Mouse (Mus musculus) liver, embryonic 14.5 days (tissue): Measurements from ENCODE around the gene Tes3-ps.
A peak's percentile ranks its signal among the peaks of the same experiment; 100 is the strongest.

Experiments
- CTCF ChIP-seq: IDR thresholded peaks from 2 replicates; pipeline ENCODE4 v1.5.1; 2016; ENCODE audit warnings: antibody characterized with exemption, low read depth, control low read depth
- EP300 ChIP-seq: IDR thresholded peaks from 2 replicates; pipeline ENCODE4 v1.6.1; 2016; ENCODE audit warnings: antibody characterized with exemption, low read depth

DNA sequence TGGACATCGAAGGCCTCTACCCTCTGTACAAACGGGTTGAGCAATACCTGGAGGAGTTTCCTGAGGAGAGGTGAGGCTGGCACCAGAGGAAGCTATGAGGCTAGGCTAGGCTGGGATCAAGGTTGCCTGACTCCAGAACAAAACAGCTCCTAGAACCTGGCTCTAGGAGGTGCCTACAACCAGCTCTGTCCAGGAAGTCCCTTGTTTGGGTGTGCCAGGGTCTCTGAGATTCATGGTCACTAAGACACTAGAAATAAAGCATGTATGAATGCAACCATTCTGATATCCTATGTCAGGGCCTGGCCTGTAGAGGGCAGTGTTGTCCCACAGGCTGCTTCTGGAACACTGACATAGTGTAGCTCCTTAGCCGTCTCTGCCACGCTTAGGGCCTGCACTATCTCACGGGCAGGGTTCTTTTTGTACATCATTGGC is 43.8 kb upstream of the Tes3-ps start:
- TF ChIP-seq CTCF (peak; percentile 97), EP300 (no peak)
